Mouse (Mus musculus): ENCODE measurements around the gene Grin2b. TPM values are rescaled to one million over a fixed set of nuclear protein-coding genes. Genes with fewer than 3 reads are reported as not detected.

The Grin2b gene
- polyA plus RNA-seq, 1 experiment = not detected

DNA sequence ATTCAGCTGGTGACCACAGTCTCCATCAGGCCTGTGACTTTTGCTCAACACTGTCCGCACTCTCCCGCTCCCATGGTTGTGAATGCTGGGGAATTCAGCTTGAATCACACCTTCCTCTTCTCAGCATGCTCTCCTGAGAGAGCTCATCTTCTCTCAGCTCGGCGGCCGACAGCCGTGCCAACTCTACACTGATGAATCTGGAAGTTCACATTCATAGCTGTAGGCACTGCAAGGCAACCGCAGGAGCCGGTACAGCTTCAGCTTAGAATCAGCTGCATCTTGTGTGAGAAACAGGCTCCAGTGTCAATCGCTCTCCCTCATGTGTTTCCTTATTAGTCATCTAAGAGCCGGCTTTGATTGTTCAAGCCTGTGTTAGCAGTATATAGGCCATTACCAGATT is 272.9 kb downstream of the Grin2b start:
- H3K79me2 ChIP-seq (ENCODE audit: control insufficient read depth, insufficient read depth) = no peaks in the 10 kb centered on the region
- no peak overlapping the region for H3K4me3 ChIP-seq
- no peaks in the 10 kb centered on the region for H3K27me3 ChIP-seq (ENCODE audit: control insufficient read depth, insufficient read depth, insufficient read length)
- no peak overlapping the region for H3ac ChIP-seq (ENCODE audit: control insufficient read depth, insufficient read length)
- TF ChIP-seq POLR2AphosphoS2 (IDR thresholded peaks at IDR 0.05; ENCODE audit: insufficient read length, low read depth) = no peak
- TF ChIP-seq MAX (IDR thresholded peaks at IDR 0.05; ENCODE audit: low read depth) = no peak
- TF ChIP-seq MYOG (IDR thresholded peaks at IDR 0.05; ENCODE audit: control insufficient read depth in 1 of 3, insufficient read depth in 1 of 3, insufficient read length in 2 of 3, low read depth in 2 of 3) = no peak
- TF ChIP-seq TCF3 (IDR thresholded peaks at IDR 0.05; ENCODE audit: insufficient read length, low read depth) = no peak
- no peak for TF ChIP-seq TCF12 (IDR thresholded peaks at IDR 0.05; ENCODE audit: insufficient read depth, poor library complexity, severe bottlenecking)
- no peak for TF ChIP-seq USF1 (IDR thresholded peaks at IDR 0.05; ENCODE audit: low read depth)
- no peak for TF ChIP-seq REST (IDR thresholded peaks at IDR 0.05; ENCODE audit: insufficient read depth, insufficient read length)
- no peak for TF ChIP-seq POLR2A (IDR thresholded peaks at IDR 0.05; ENCODE audit: insufficient read length, low read depth)
- no peak for TF ChIP-seq SRF (IDR thresholded peaks at IDR 0.05; ENCODE audit: control insufficient read depth, insufficient read length, low read depth)
- no peak for TF ChIP-seq E2F4 (IDR thresholded peaks at IDR 0.05; ENCODE audit: insufficient read depth)
- no peak for TF ChIP-seq CEBPB (IDR thresholded peaks at IDR 0.05; ENCODE audit: insufficient read depth, poor library complexity, severe bottlenecking)
- TF ChIP-seq MYOD1 (IDR thresholded peaks at IDR 0.05; ENCODE audit: control insufficient read depth in 1 of 3, insufficient read length in 2 of 3, low read depth in 2 of 3) = no peak
- H3K36me3 ChIP-seq (ENCODE audit: control insufficient read depth, insufficient read depth) = no peaks in the 10 kb centered on the region
- no peak overlapping the region for H3K4me2 ChIP-seq (ENCODE audit: low read depth)

DNA sequence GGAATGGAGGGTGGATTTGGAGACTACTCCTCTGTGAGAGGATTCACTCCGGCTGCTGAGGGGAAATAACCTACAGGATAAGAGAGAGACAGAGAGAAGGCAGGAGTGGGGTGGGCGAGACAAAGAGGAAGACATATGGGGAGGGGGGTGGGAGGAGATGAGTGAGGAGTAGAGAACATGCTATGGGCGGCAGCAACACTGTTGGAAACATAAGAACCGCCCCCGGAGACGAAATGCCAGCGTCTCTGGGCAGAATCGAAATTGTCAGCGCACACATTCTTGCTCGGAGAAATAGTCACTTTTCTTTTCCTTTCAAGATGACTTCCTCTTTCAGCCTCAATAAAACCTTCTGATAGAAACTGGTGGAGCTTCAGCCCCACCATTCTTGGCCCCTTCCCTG is 274.1 kb downstream of the Grin2b start:
- H3K4me3 ChIP-seq = no peak overlapping the region
- H3ac ChIP-seq (ENCODE audit: control insufficient read depth, insufficient read length) = no peak overlapping the region
- H3K27me3 ChIP-seq (ENCODE audit: control insufficient read depth, insufficient read depth, insufficient read length) = no peaks in the 10 kb centered on the region
- TF ChIP-seq TCF12 (IDR thresholded peaks at IDR 0.05; ENCODE audit: insufficient read depth, poor library complexity, severe bottlenecking) = no peak
- TF ChIP-seq E2F4 (IDR thresholded peaks at IDR 0.05; ENCODE audit: insufficient read depth) = no peak
- no peak for TF ChIP-seq CEBPB (IDR thresholded peaks at IDR 0.05; ENCODE audit: insufficient read depth, poor library complexity, severe bottlenecking)
- no peak for TF ChIP-seq REST (IDR thresholded peaks at IDR 0.05; ENCODE audit: insufficient read depth, insufficient read length)
- TF ChIP-seq POLR2A (IDR thresholded peaks at IDR 0.05; ENCODE audit: insufficient read length, low read depth) = no peak
- no peak for TF ChIP-seq MYOG (IDR thresholded peaks at IDR 0.05; ENCODE audit: control insufficient read depth in 1 of 3, insufficient read depth in 1 of 3, insufficient read length in 2 of 3, low read depth in 2 of 3)
- TF ChIP-seq USF1 (IDR thresholded peaks at IDR 0.05; ENCODE audit: low read depth) = no peak
- TF ChIP-seq MYOD1 (IDR thresholded peaks at IDR 0.05; ENCODE audit: control insufficient read depth in 1 of 3, insufficient read length in 2 of 3, low read depth in 2 of 3) = no peak
- TF ChIP-seq MAX (IDR thresholded peaks at IDR 0.05; ENCODE audit: low read depth) = no peak
- H3K79me2 ChIP-seq (ENCODE audit: control insufficient read depth, insufficient read depth) = no peaks in the 10 kb centered on the region
- no peaks in the 10 kb centered on the region for H3K36me3 ChIP-seq (ENCODE audit: control insufficient read depth, insufficient read depth)
- no peak overlapping the region for H3K4me2 ChIP-seq (ENCODE audit: low read depth)

DNA sequence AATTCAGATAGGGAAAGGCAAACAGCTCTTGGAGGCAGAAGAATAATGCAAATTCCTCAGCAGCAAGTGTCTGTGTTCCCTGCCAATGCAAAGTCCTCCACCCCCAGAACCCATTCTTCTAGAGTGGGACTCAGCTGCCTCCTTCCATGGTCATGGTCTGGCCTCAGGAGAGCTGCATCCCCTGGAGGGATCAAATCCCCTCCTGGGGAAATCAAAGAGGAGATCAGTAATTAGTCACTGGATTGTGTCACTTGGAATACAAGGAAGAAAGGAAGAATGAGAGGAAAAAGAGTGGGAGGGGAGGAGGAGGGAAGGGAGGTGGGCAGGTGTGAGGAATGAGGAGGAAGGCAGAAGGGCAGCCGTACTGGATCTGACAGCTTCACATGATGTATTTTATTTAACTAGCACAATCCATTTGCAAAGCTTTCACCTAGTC is 278.5 kb downstream of the Grin2b start:
- no peak overlapping the region for H3K4me3 ChIP-seq
- no peak overlapping the region for H3K4me2 ChIP-seq (ENCODE audit: low read depth)
- H3K27me3 ChIP-seq (ENCODE audit: control insufficient read depth, insufficient read depth, insufficient read length) = no peaks in the 10 kb centered on the region
- TF ChIP-seq E2F4 (IDR thresholded peaks at IDR 0.05; ENCODE audit: insufficient read depth) (no peak), REST (IDR thresholded peaks at IDR 0.05; ENCODE audit: insufficient read depth, insufficient read length) (no peak), TCF12 (IDR thresholded peaks at IDR 0.05; ENCODE audit: insufficient read depth, poor library complexity, severe bottlenecking) (no peak), MYOG (IDR thresholded peaks at IDR 0.05; ENCODE audit: control insufficient read depth in 1 of 3, insufficient read depth in 1 of 3, insufficient read length in 2 of 3, low read depth in 2 of 3) (no peak), MAX (IDR thresholded peaks at IDR 0.05; ENCODE audit: low read depth) (no peak), CEBPB (IDR thresholded peaks at IDR 0.05; ENCODE audit: insufficient read depth, poor library complexity, severe bottlenecking) (no peak), SRF (IDR thresholded peaks at IDR 0.05; ENCODE audit: control insufficient read depth, insufficient read length, low read depth) (no peak), POLR2AphosphoS2 (IDR thresholded peaks at IDR 0.05; ENCODE audit: insufficient read length, low read depth) (no peak), USF1 (IDR thresholded peaks at IDR 0.05; ENCODE audit: low read depth) (no peak), TCF3 (IDR thresholded peaks at IDR 0.05; ENCODE audit: insufficient read length, low read depth) (no peak), POLR2A (IDR thresholded peaks at IDR 0.05; ENCODE audit: insufficient read length, low read depth) (no peak), MYOD1 (IDR thresholded peaks at IDR 0.05; ENCODE audit: control insufficient read depth in 1 of 3, insufficient read length in 2 of 3, low read depth in 2 of 3) (no peak)
- H3K36me3 ChIP-seq (ENCODE audit: control insufficient read depth, insufficient read depth) = no peaks in the 10 kb centered on the region
- no peaks in the 10 kb centered on the region for H3K79me2 ChIP-seq (ENCODE audit: control insufficient read depth, insufficient read depth)
- no peak overlapping the region for H3ac ChIP-seq (ENCODE audit: control insufficient read depth, insufficient read length)

DNA sequence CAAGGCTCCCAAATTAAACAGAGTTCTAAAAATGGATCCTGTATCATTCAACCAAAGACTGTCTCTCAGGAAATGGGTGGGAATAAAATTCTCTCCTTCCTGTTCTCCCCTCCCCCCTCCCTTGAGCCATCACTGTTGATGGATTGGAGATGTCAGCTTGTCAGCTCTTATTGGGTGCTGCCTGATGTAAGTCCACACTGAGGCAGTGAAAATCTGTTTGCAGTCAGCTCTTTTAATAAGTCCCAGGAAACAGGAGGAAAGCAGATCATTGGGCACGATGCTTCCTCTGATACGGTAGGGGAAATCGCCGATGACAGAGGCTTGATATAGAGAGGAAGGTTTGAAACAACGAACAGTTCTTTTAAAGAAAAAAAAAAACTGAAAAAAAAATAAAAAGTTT is 290.7 kb downstream of the Grin2b start:
- Histone ChIP-seq H3K4me2 (ENCODE audit: low read depth) (no peak overlapping the region), H3K4me3 (no peak overlapping the region), H3K36me3 (ENCODE audit: control insufficient read depth, insufficient read depth) (no peaks in the 10 kb centered on the region), H3ac (ENCODE audit: control insufficient read depth, insufficient read length) (no peak overlapping the region), H3K79me2 (ENCODE audit: control insufficient read depth, insufficient read depth) (no peaks in the 10 kb centered on the region), H3K27me3 (ENCODE audit: control insufficient read depth, insufficient read depth, insufficient read length) (no peaks in the 10 kb centered on the region)
- TF ChIP-seq MYOD1 (IDR thresholded peaks at IDR 0.05; ENCODE audit: control insufficient read depth in 1 of 3, insufficient read length in 2 of 3, low read depth in 2 of 3) = no peak
- no peak for TF ChIP-seq TCF3 (IDR thresholded peaks at IDR 0.05; ENCODE audit: insufficient read length, low read depth)
- no peak for TF ChIP-seq MAX (IDR thresholded peaks at IDR 0.05; ENCODE audit: low read depth)
- TF ChIP-seq REST (IDR thresholded peaks at IDR 0.05; ENCODE audit: insufficient read depth, insufficient read length) = no peak
- no peak for TF ChIP-seq E2F4 (IDR thresholded peaks at IDR 0.05; ENCODE audit: insufficient read depth)
- TF ChIP-seq CEBPB (IDR thresholded peaks at IDR 0.05; ENCODE audit: insufficient read depth, poor library complexity, severe bottlenecking) = no peak
- no peak for TF ChIP-seq TCF12 (IDR thresholded peaks at IDR 0.05; ENCODE audit: insufficient read depth, poor library complexity, severe bottlenecking)
- TF ChIP-seq MYOG (IDR thresholded peaks at IDR 0.05; ENCODE audit: control insufficient read depth in 1 of 3, insufficient read depth in 1 of 3, insufficient read length in 2 of 3, low read depth in 2 of 3) = no peak
